Mouse (Mus musculus) 3134 (cell line): ENCODE measurements around the gene Atp6ap1l.
A peak's percentile ranks its signal among the peaks of the same experiment; 100 is the strongest.
"Not testable (repeated sequence)": the region's sequence is repeated elsewhere in the genome, so short reads cannot be mapped to it uniquely, and the experiment has no call there.

Experiments used
- DNase-seq: peaks from one replicate; pipeline ENCODE4 v3.0.0-alpha.2; 2011; ENCODE audit warnings: low spot score; ENCODE audit not compliant: insufficient read length; ENCODE audit errors: extremely low read depth

The Atp6ap1l gene

GRCm38 (mm10) chr13:90905176-90905575, at the start of gene Atp6ap1l:
Gene Atp6ap1l, minus strand, starts transcription at chr13:90905355.
- no peak for DNase-seq

- DNase-seq: no peak
Observed at GRCm38 (mm10) chr13:90939600-90939999, 34.4 kb upstream of the Atp6ap1l start.

GRCm38 (mm10) chr13:90939192-90939591, 34.0 kb upstream of the Atp6ap1l start:
- DNase-seq: no peak

- no peak for DNase-seq
Observed at GRCm38 (mm10) chr13:90935852-90936251, 30.7 kb upstream of the Atp6ap1l start.

GRCm38 (mm10) chr13:90933256-90933655, 28.1 kb upstream of the Atp6ap1l start:
- no peak for DNase-seq

GRCm38 (mm10) chr13:90929847-90930246, 24.7 kb upstream of the Atp6ap1l start:
- DNase-seq: peak; percentile 26

- DNase-seq: not testable (repeated sequence)
Observed at GRCm38 (mm10) chr13:90928266-90928665, 23.1 kb upstream of the Atp6ap1l start.

- no peak for DNase-seq
Observed at GRCm38 (mm10) chr13:90926938-90927633, 21.9 kb upstream of the Atp6ap1l start.

GRCm38 (mm10) chr13:90926125-90926765, 21.1 kb upstream of the Atp6ap1l start:
- no peak for DNase-seq

- no peak for DNase-seq
Observed at GRCm38 (mm10) chr13:90925191-90925590, 20.0 kb upstream of the Atp6ap1l start.

GRCm38 (mm10) chr13:90924072-90924471, 18.9 kb upstream of the Atp6ap1l start:
- DNase-seq: no peak

- DNase-seq: not testable (repeated sequence)
Observed at GRCm38 (mm10) chr13:90923617-90924016, 18.5 kb upstream of the Atp6ap1l start.

GRCm38 (mm10) chr13:90922751-90923612, 17.8 kb upstream of the Atp6ap1l start, which contains the start of gene Rps23:
Gene Rps23, plus strand, starts transcription at chr13:90922958.
- DNase-seq: peak; percentile 92

GRCm38 (mm10) chr13:90914721-90915120, 9.6 kb upstream of the Atp6ap1l start:
- DNase-seq: no peak

- no peak for DNase-seq
Observed at GRCm38 (mm10) chr13:90913675-90914192, 8.6 kb upstream of the Atp6ap1l start.

- no peak for DNase-seq
Observed at GRCm38 (mm10) chr13:90912760-90913674, 7.9 kb upstream of the Atp6ap1l start.

- no peak for DNase-seq
Observed at GRCm38 (mm10) chr13:90907376-90907775, 2.2 kb upstream of the Atp6ap1l start.

GRCm38 (mm10) chr13:90896821-90897220, 8.3 kb downstream of the Atp6ap1l start:
- DNase-seq: no peak

- no peak for DNase-seq
Observed at GRCm38 (mm10) chr13:90896098-90896497, 9.1 kb downstream of the Atp6ap1l start.

- no peak for DNase-seq
Observed at GRCm38 (mm10) chr13:90894819-90895218, 10.3 kb downstream of the Atp6ap1l start.
